Mouse (Mus musculus) liver, adult 2 months (tissue): Measurements from ENCODE around the gene Mlf2. TPM values are rescaled to one million over a fixed set of nuclear protein-coding genes. Genes with fewer than 3 reads are reported as not detected.

ENCODE experiments used
- DNase-seq: peaks from one replicate; pipeline ENCODE4 v3.0.0-alpha.2; 2011; ENCODE audit warnings: low read depth, low spot score; ENCODE audit errors: extremely low read depth
- H3K27ac ChIP-seq: fragments of 200-500 bp; replicated peaks from 2 replicates; pipeline ENCODE4 v1.5.1; 2012; ENCODE audit warnings: low read depth, mild to moderate bottlenecking, control low read depth, inconsistent platforms, low read length; ENCODE audit not compliant: insufficient read depth
- H3K27me3 ChIP-seq: fragments of 200-500 bp; 2 replicates; pipeline ENCODE4 v1.6.1; 2012; ENCODE audit warnings: mild to moderate bottlenecking, moderate library complexity, low read length, inconsistent platforms; ENCODE audit not compliant: control insufficient read depth, insufficient read depth
- H3K36me3 ChIP-seq: fragments of 200-500 bp; 2 replicates; pipeline ENCODE4 v1.6.1; 2012; ENCODE audit warnings: low read length, inconsistent platforms; ENCODE audit not compliant: control insufficient read depth, insufficient read depth
- H3K4me1 ChIP-seq: fragments of 200-500 bp; 2 replicates; pipeline ENCODE4 v1.6.1; 2011; ENCODE audit warnings: low read length; ENCODE audit not compliant: control insufficient read depth, insufficient read depth
- H3K4me3 ChIP-seq: fragments of 200-500 bp; 2 replicates; pipeline ENCODE4 v1.5.1; 2011; ENCODE audit warnings: low read depth, mild to moderate bottlenecking, control low read depth, low read length, moderate library complexity; ENCODE audit not compliant: insufficient read depth
- H3K79me2 ChIP-seq: fragments of 200-500 bp; 2 replicates; pipeline ENCODE4 v1.6.1; 2012; ENCODE audit warnings: inconsistent platforms, mild to moderate bottlenecking, low read length, moderate library complexity; ENCODE audit not compliant: control insufficient read depth, insufficient read depth
- H3K9ac ChIP-seq: fragments of 200-500 bp; 2 replicates; pipeline ENCODE4 v1.6.1; 2012; ENCODE audit warnings: low read depth, mild to moderate bottlenecking, control low read depth, inconsistent platforms, low read length
- CTCF ChIP-seq: fragments of 200-500 bp; IDR thresholded peaks from 2 replicates; pipeline ENCODE4 v1.5.1; 2011; ENCODE audit warnings: low read depth, low read length, control low read depth
- POLR2A ChIP-seq: fragments of 200-500 bp; IDR thresholded peaks from 2 replicates; pipeline ENCODE4 v1.6.1; 2011; ENCODE audit warnings: low read length, control low read depth; ENCODE audit not compliant: insufficient read depth; ENCODE audit errors: extremely low read depth
- WGBS: fragments of 180-500 bp; shearing (Covaris S2); methylation state at CpG from one replicate; pipeline ENCODE4 v1.1.7; 2018; 5-methylcytosine and 5-hydroxymethylcytosine counted together
- polyA plus RNA-seq: library from polyadenylated mRNA; depleted of rRNA; stranded (reverse); fragments of >200 nt; gene quantifications from 2 replicates; pipeline ENCODE4 v1.2.3, GENCODE M21; 2012
- total RNA-seq: library from RNA; depleted of rRNA; stranded (reverse); fragments of >200 nt; gene quantifications from 2 replicates; pipeline ENCODE4 v1.2.3, GENCODE M21; 2014

Gene Mlf2
- total and polyA plus RNA-seq, 2 experiments: 74.6 to 265 TPM

DNA sequence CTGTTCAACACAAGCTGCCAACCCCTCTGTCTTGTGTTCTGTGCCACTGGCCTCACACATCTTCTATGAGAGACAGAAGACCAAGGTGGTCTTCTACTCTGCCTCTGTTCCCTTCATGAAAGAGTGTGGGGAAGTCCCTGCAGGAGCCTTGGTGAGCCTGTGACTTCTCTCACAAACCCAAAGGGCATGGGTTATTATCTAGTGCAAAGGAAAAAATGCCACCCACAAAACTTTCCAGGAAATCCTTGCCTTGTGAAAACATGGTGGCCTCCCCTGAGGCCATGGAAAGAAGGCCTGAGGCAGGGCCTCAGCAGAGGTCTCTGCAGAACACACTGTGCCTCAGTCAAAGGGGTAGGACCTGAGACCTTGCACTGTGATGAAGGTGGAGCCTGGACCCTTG is 29.3 kb upstream of the Mlf2 start:
- H3K27ac ChIP-seq: no peak overlapping the region
- H3K4me3 ChIP-seq: no peak overlapping the region
- DNase-seq: no peak
- no peaks in the 10 kb centered on the region for H3K27me3 ChIP-seq
- H3K4me1 ChIP-seq: peaks cover 12% of the 10 kb centered on the region
- no peaks in the 10 kb centered on the region for H3K36me3 ChIP-seq
- TF ChIP-seq POLR2A (no peak), CTCF (no peak)
- no peaks in the 10 kb centered on the region for H3K79me2 ChIP-seq
- H3K9ac ChIP-seq: no peak overlapping the region

- WGBS: under 1% methylated on average over 23 of the region's 23 CpGs
- H3K79me2 ChIP-seq: no peaks in the 10 kb centered on the region
- peak overlapping the region; percentile 55 for H3K4me3 ChIP-seq
- H3K36me3 ChIP-seq: no peaks in the 10 kb centered on the region
- peak overlapping the region; percentile 73 for H3K9ac ChIP-seq
- no peaks in the 10 kb centered on the region for H3K27me3 ChIP-seq
- H3K4me1 ChIP-seq: peaks cover 12% of the 10 kb centered on the region
- 0 out of 2 replicates have a peak, but pooled peaks have one; percentile 24 for TF ChIP-seq POLR2A
- TF ChIP-seq CTCF: peak; percentile 99
- DNase-seq: peak; percentile 85
- H3K27ac ChIP-seq: peak overlapping the region; percentile 98
Observed at GRCm38 (mm10) chr6:124903580-124904151, 27.5 kb upstream of the Mlf2 start.

DNA sequence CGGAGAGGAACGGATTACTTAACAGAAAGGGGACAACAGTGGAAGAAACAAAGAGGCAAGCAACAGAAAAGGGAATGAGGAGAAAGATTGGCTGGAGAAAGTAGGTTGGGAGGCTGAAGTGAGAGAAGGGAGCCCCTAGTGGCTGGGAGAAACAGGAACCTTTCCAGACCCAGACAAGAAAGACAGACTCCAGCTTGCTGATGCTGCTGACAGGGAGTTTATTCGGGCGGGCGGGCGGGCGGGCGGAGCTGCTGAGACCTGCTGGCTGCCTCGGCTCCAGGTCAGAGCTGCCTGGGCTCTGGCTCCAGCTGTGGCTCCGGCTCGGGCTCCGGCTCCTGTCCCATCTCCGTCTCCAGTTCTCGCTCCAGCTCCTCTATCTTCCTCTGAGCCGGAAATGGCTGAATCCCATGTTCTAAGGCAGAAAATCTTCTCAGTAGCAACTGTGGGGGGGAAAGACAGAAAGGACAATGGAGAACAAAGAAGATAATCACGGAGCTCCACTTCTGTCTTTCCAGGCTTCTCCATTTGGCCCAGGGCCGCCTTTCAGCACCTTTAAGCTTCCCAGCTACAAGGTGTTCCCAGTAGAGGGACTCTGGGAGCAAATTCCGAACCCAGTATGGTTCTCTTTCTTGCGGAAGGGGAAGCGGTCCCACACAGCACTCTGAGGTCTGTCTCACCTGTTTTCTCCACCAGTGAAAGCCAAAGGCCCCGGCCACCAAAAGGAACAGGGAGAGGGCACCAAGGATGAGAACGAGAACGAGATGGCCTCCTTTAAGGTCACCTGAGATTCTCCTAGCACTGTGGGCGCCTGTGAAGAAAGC is 26.8 kb upstream of the Mlf2 start:
- peak overlapping the region; percentile 98 for H3K27ac ChIP-seq
- no peaks in the 10 kb centered on the region for H3K79me2 ChIP-seq
- H3K4me1 ChIP-seq: peaks cover 12% of the 10 kb centered on the region
- TF ChIP-seq CTCF (peak; percentile 58), POLR2A (peak; percentile 64; the same call in 1 of the 2 replicates)
- no peaks in the 10 kb centered on the region for H3K27me3 ChIP-seq
- H3K9ac ChIP-seq: peak overlapping the region; percentile 80
- H3K36me3 ChIP-seq: no peaks in the 10 kb centered on the region
- peak overlapping the region; percentile 58 for H3K4me3 ChIP-seq
- WGBS: 19% methylated on average over 24 of the region's 24 CpGs
- peak; percentile 83 for DNase-seq

- H3K27ac ChIP-seq: peak overlapping the region; percentile 94
- H3K4me1 ChIP-seq: peaks cover 12% of the 10 kb centered on the region
- TF ChIP-seq CTCF: no peak
- no peak for TF ChIP-seq POLR2A
- no peaks in the 10 kb centered on the region for H3K36me3 ChIP-seq
- DNase-seq: peak; percentile 74
- H3K27me3 ChIP-seq: no peaks in the 10 kb centered on the region
- no peaks in the 10 kb centered on the region for H3K79me2 ChIP-seq
- peak overlapping the region; percentile 80 for H3K9ac ChIP-seq
- WGBS: 45% methylated on average over 14 of the region's 16 CpGs
- H3K4me3 ChIP-seq: no peak overlapping the region
Observed at GRCm38 (mm10) chr6:124904991-124905860, 26.0 kb upstream of the Mlf2 start.

GRCm38 (mm10) chr6:124907767-124908166 is 23.4 kb upstream of the Mlf2 start:
- H3K9ac ChIP-seq: no peak overlapping the region
- no peaks in the 10 kb centered on the region for H3K27me3 ChIP-seq
- TF ChIP-seq POLR2A (no peak), CTCF (no peak)
- no peak overlapping the region for H3K27ac ChIP-seq
- no peak for DNase-seq
- no peak overlapping the region for H3K4me3 ChIP-seq
- H3K79me2 ChIP-seq: no peaks in the 10 kb centered on the region
- H3K36me3 ChIP-seq: no peaks in the 10 kb centered on the region
- 23% methylated on average over 1 of the region's 1 CpGs for WGBS
- H3K4me1 ChIP-seq: peaks cover 12% of the 10 kb centered on the region
